Mouse (Mus musculus) layer of hippocampus, postnatal 14 days (tissue): ENCODE measurements around the gene Gng12. TPM values are rescaled to one million over a fixed set of nuclear protein-coding genes. Genes with fewer than 3 reads are reported as not detected.

Source experiments
- DNase-seq, 2 experiments: peaks; one replicate each; pipeline ENCODE4 v3.0.0; 2021 to 2022; ENCODE audit warnings: low spot score in 2 of 2, mixed read lengths in 1 of 2
- total RNA-seq, 2 experiments: library from RNA; stranded (reverse); gene quantifications; 2 replicates each; pipeline ENCODE4 v1.2.3; 2021

The Gng12 gene
- total RNA-seq, 2 experiments from 2014 or later, result 104 to 117 TPM

- DNase-seq, result no peak
These were observed 17.2 kb downstream of the Gng12 start for GRCm38 (mm10) chr6:66913355-66913754.

GRCm38 (mm10) chr6:66915592-66915991 lies 19.4 kb downstream of the Gng12 start:
- no peak for DNase-seq

DNA sequence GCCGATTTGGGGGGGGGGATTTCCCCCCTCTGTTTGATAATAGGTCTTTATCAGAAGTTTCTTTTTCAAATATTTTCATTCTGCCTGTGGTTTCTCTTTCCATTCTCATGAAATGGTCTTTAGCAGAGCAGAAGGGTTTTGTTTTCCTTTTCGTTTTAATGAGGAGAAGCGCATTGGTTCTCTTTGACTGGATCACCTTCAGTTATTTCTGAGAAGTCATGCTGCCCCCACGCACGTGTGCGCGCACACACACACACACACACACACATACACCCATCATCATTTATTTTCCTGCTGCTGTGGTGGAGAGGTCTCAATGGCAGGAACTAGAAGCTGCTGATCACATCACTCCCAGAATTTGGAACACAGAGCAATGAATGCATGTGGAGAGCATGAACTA lies 20.8 kb downstream of the Gng12 start:
- no peak for DNase-seq

GRCm38 (mm10) chr6:66920786-66921185 lies 24.6 kb downstream of the Gng12 start:
- DNase-seq, result no peak

DNA sequence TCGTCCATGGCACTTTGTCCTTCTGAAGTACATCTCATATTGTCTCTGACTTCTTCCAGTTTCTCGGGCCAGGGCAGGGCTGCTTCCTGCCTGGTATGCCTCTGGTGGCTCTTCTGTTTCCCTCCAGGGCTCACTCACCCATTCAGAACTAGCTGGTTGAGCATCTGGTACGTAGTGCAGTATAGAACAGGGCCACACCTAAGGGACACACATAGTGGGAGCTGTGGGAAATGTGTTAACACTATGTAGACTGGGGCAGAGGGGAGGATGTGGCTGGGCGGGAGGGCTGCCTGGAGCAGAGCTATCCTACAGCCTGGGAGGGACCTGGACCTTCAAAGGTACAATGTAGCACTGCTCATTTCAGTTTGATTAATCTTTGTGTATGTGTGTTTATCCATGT lies 25.6 kb downstream of the Gng12 start:
- DNase-seq, result no peak

GRCm38 (mm10) chr6:66922501-66922900 lies 26.3 kb downstream of the Gng12 start:
- no peak for DNase-seq

DNA sequence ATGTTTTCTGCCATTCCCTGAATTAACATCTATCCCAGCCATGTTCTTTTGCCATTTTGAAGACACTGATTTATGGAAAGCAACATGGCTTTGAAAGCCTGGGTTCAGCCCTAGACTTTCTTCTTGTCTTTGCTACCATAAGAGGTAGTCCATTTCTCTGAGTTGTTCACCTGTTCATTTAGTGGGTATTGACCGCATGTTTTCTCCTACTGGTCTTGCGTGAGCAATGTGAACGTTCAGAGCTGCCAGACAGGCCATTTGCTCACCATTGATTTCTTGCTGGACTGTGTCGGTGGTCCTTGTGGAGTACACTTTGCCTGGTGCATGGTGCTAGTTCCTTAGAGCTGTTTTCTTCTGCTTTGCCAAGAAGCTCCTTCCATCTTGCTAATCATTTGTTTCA lies 27.7 kb downstream of the Gng12 start:
- DNase-seq, result no peak

- no peak for DNase-seq
These were observed 28.2 kb downstream of the Gng12 start for GRCm38 (mm10) chr6:66924315-66924965.

DNA sequence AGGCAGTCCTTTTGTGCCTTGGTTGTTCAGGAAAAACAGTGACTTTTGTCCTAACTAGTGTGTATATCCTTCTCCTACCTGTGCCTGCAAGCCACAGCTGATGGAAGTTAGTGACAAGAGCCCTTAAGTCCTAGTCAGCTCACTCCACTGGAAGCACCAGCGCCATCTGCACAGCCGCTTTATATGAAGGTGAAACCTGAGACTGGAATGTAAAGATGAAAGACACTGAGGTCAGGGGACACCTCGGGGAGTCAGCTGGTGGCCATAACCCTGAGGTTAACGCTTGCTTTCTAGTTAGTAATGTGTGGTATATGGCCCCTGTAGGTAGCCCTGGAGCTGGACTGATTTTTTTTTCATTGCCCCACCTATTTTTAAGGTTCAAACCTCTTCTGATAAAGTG lies 30.1 kb downstream of the Gng12 start:
- no peak for DNase-seq

DNA sequence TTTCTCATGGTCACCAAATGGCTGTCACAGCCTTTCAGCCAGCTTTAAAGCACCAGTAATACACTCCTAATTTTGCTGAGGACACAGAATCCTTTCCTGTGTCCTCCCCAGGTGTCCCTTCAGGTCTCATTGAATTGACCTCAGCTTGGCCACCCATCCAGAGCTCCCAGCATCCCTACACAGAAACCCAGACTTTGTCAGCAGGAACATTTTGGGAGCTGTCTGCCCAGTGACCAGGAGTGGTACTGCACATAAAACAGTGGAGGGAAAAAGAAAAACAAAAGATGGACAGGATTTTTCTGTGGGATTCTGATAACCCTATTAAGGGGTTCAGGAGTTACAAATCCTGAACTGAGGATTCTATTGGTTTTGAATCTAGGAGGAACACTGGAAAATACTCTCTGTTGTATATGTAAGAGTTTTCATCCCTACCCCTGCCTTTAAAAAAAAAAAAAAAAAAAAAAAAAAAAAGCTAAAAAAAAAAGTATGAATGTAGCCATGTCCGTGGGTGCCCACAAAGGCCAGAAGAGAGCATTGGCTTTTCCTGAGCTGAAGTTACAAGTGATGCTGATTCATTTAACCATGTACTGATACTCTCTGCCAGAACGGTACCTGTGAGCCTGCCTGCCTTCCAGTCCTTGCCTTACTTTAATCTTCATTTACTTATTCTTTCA lies 32.9 kb downstream of the Gng12 start:
- no peak for DNase-seq

- no peak for DNase-seq
These were observed 33.5 kb downstream of the Gng12 start for GRCm38 (mm10) chr6:66929694-66930093.

DNA sequence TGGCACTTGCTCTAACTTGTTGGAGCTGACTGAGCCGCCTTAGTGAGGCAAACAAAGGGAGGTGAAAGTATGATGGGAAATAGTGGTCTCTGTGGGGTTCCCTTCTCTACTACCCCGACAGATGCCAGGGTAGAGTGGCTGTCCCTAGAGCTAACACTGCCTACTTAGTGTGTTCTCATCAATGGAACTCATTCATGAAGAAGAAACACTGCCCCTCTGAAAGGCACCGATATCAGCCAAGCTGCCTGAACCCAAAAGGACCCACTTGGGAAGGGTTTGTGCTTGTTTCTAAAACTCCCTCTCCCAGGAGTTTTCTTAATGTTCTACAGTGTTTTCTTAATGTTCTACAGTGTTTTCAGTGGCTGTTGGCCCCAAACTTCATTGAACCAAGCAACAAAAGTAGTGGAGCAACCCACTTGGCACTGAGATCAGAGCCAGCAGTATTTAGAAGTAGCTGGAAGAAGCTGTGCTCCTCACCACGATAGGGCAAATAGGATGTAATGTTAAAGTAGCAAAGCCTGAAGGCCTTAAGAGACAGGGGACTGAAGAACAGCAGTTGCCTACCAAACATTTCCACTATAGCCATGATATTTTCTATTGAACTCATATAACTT lies 36.1 kb downstream of the Gng12 start:
- DNase-seq, result peak in 1 of 2 experiments; percentile 59

GRCm38 (mm10) chr6:66940656-66941235 lies 44.5 kb downstream of the Gng12 start:
- DNase-seq, result no peak

GRCm38 (mm10) chr6:66941792-66942191 lies 45.6 kb downstream of the Gng12 start:
- no peak for DNase-seq

GRCm38 (mm10) chr6:66942826-66943225 lies 46.6 kb downstream of the Gng12 start:
- DNase-seq, result no peak

DNA sequence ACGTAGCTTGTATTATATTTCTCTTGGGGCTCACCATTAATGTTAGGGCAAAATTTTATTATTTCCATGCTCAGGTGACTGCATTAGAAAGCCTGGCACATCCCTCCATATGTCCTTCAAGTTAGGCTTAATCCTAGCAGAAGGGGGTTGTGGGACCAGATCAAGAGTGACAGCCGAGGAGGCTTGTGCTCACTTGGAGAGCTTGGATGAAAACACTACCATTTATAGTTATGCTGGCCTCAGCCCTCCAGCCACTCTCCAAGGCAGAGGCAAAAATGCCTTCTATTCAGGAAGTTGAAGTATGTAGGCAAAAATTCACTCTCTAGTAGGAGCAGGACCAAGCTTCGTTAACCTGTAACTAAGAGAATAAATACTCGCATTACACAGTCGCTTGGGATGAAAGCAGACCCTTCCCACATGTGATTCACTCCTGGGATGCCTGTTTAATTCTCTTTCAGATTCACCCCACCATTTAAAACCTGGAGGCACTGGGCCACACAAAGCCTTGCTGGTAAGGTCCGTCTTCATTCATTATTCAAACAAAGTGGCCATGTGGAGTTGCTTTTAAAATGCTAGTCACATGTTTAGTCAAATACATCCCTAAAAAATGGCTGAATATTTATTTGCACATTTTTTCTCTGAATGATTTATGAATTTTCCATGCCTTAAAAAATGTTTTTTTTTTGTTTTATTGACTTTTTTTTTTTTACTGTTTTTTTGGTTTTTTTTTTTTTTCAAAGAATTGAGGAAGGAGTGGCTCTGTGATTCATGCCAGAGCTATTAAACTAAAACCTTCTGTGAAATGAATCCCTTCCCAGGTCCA lies 47.4 kb downstream of the Gng12 start:
- DNase-seq, result no peak

- DNase-seq, result no peak
These were observed 48.2 kb downstream of the Gng12 start for GRCm38 (mm10) chr6:66944190-66945003.

DNA sequence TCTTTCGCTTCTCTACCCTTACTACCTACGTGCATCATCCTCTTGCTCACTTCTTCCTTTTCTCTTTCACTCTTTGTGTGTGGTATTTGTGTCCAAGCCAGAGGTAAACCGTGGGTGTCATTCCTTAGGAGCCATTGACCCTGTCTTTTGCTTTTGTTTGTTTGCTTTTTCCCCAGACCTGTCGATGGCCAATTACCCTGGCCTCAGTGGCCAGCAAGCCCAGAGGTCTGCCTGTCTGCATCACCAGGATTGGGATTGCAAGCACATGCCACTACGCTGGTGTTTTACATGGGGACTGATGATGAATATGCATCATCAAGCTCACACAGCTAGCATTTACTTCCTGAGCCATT lies 48.8 kb downstream of the Gng12 start:
- no peak for DNase-seq

DNA sequence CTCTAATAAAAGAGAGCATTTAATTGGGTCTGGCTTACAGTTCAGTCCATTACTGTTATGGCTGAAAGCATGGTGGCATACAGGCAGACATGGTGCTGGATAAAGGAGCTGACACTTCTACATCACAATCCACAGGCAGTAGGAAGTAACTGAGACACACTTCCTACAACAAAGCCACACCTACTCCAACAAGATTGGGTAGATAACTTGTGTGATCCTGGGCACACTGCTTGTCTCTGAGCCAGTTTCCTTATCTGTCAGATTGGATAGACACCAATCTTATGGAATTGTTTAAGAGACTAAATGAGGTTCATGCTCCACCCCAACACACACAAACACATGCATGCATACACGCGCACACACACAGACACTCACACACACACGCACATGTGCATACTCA lies 51.9 kb downstream of the Gng12 start:
- no peak for DNase-seq

DNA sequence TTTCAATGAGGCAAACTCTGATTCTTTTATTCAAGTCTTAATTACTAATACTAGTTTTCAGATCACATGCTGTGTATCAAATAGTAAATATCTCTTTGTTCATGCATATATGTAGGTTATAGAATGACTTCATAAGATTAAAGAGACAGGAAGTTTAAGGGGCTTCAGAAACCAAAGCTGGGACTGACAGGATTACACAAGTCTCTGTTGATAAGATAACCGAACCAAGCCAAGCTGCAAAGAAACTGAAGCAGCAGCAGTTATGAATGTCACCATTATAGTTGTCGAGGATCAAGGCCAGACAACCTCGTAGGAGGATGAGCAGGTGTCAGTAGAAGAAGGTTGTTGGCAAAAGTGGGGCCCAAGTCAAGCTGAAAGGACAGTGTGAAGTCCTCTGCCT lies 52.7 kb downstream of the Gng12 start:
- no peak for DNase-seq
